Mouse (Mus musculus): ENCODE results near the gene Ubash3b. TPM values are rescaled to one million over a fixed set of nuclear protein-coding genes. Genes with fewer than 3 reads are reported as not detected.

Gene Ubash3b
- polyA plus RNA-seq, 1 experiment from 2014 or later: 7.5 TPM

GRCm38 (mm10) chr9:40964418-40964714 is 197.1 kb downstream of the Ubash3b start:
- ATAC-seq (ENCODE audit: low FRiP score, low TSS enrichment): no peak
- 23% methylated on average over 7 of the region's 7 CpGs for WGBS
- no peak overlapping the region for H3K9ac ChIP-seq (replicated peaks; ENCODE audit: low read length)
- H3K9me3 ChIP-seq (ENCODE audit: low read length): no peaks in the 10 kb centered on the region
- peaks cover 10% of the 10 kb centered on the region; the same call in 1 of the 2 replicates for H3K4me1 ChIP-seq (ENCODE audit: insufficient read depth, low read length)
- H3K27ac ChIP-seq (ENCODE audit: low read length): no peak overlapping the region
- peak overlapping the region; percentile 86 for H3K4me2 ChIP-seq (replicated peaks; ENCODE audit: low read depth, low read length)
- H3K27me3 ChIP-seq (ENCODE audit: insufficient read depth, low read length): peaks cover 39% of the 10 kb centered on the region
- H3K4me3 ChIP-seq (ENCODE audit: low read length): peak overlapping the region; percentile 49
- no peaks in the 10 kb centered on the region for H3K36me3 ChIP-seq (ENCODE audit: insufficient read depth, low read length)

DNA sequence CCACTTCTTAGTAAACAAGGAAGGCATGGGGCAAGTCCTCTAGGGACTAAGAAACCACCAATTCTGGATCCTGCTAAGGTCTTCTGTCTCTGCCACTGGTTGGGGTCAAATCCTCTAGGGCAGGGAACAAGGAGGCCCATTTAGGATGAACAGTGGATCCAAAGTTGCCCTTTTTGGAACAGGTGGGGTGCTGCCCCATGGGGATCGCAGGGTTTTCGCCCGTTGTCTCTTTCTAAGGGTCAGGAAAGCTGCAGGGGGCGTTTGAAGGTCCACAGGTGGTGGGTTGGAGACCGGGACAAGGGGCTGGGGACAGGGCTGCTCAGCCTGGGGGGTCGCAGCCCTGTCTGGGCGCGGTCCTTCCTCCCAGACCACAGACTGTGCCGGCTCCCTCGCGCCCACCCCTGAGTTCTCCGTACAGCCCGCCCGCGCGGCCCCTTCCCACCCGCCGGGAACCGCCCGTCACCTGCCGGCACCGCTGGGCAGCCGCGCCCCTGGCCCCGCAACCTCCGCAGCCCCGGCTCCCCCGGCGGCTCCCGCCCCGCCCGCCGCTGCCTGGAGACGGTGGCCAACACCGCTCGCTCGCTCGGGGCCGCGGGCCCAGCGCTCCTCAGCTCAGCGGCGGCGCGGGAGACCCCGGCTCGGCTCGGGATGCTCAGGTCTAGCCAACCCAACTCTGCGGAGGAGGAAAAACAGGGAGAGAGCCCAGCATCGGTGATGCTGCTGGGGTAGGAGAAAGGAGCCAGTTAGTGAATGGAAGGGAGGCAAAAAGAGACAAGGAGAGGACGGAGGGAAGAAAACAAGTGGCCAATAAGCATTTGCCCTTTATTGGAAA is 197.7 kb downstream of the Ubash3b start, which contains the start of gene Jhy:
Gene Jhy, minus strand, starts transcription at position 533 of the 832 bp plus-strand sequence.
- WGBS: under 1% methylated on average over 51 of the region's 51 CpGs
- Histone ChIP-seq H3K27ac (ENCODE audit: low read length) (no peak within 1 kb of the TSS), H3K4me3 (ENCODE audit: low read length) (peak within 1 kb of the TSS; percentile 49), H3K9me3 (ENCODE audit: low read length) (no peaks in the 10 kb centered on the region), H3K4me2 (replicated peaks; ENCODE audit: low read depth, low read length) (peak within 1 kb of the TSS; percentile 86), H3K36me3 (ENCODE audit: insufficient read depth, low read length) (no peaks in the 10 kb centered on the region), H3K4me1 (ENCODE audit: insufficient read depth, low read length) (peaks cover 10% of the 10 kb centered on the region; the same call in 1 of the 2 replicates), H3K27me3 (ENCODE audit: insufficient read depth, low read length) (peaks cover 39% of the 10 kb centered on the region), H3K9ac (replicated peaks; ENCODE audit: low read length) (0 out of 2 replicates have a peak within 1 kb of the TSS, but pooled peaks have one; percentile 46)
- ATAC-seq (ENCODE audit: low FRiP score, low TSS enrichment): peak; percentile 49

DNA sequence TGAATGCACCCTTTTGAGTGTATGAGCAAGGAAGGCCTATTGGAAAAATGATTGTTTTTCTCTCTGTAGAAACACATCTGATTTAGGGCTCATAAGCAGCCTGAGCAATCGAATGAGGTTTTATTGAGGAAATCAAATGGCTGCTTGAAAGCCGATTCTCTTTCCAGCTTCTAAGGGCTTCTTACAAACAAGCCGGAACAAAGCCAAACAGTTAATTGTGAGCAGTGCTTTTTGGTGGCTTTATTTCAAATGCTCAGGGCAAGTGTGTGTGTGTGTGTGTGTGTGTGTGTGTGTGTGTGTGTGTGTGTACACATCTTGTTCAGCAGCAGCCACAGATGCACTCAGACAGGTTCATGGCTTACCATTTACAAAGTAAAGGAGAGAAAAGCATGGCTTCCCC is 200.1 kb downstream of the Ubash3b start:
- ATAC-seq (ENCODE audit: low FRiP score, low TSS enrichment): no peak
- H3K4me2 ChIP-seq (replicated peaks; ENCODE audit: low read depth, low read length): no peak overlapping the region
- 60% methylated on average over 3 of the region's 3 CpGs for WGBS
- H3K36me3 ChIP-seq (ENCODE audit: insufficient read depth, low read length): no peaks in the 10 kb centered on the region
- H3K4me1 ChIP-seq (ENCODE audit: insufficient read depth, low read length): peaks cover 10% of the 10 kb centered on the region; the same call in 1 of the 2 replicates
- peaks cover 39% of the 10 kb centered on the region for H3K27me3 ChIP-seq (ENCODE audit: insufficient read depth, low read length)
- H3K4me3 ChIP-seq (ENCODE audit: low read length): no peak overlapping the region
- no peaks in the 10 kb centered on the region for H3K9me3 ChIP-seq (ENCODE audit: low read length)
- H3K27ac ChIP-seq (ENCODE audit: low read length): no peak overlapping the region
- H3K9ac ChIP-seq (replicated peaks; ENCODE audit: low read length): no peak overlapping the region

Other genes starting within 250 kb of the Ubash3b start
- 0.07 and 0.31 TPM in 2 replicates for gene Jhy, start 197.6 kb downstream of the Ubash3b start, polyA plus RNA-seq (2015; fragmentation: Nextera tagmentation; extraction: Ambion mirVana)
- 0.27 and 0.32 TPM in 2 replicates for gene Crtam, start 157.1 kb downstream of the Ubash3b start, polyA plus RNA-seq (2015; fragmentation: Nextera tagmentation; extraction: Ambion mirVana)

Measured in kidney, embryonic 16.5 days (tissue).